Mouse (Mus musculus): ENCODE measurements around the gene Enah. TPM values are rescaled to one million over a fixed set of nuclear protein-coding genes. Genes with fewer than 3 reads are reported as not detected.

The Enah gene
- total and polyA plus RNA-seq, 3 experiments: 0.45 to 0.69 TPM; not detected in 1

DNA sequence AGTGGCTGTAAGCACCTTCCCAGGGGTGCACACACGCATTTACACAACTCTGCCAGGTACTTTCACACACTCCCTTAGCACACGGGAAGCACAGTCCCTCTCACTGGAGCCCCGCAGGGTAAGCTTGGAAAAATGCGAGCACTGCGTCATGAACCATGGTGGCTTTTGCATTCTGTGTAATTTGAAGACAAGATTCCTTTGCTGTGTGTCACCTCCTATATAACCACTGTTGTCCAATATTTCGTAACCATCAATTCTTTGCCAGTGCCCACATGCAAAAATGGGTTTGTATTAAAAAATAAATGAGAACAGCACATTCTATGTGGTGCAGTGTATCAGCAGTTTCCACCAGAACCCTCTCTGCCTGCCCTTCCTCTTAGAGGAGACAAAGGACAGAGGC is 38.2 kb upstream of the Enah start:
- Histone ChIP-seq H3K4me1 (ENCODE audit: control insufficient read depth in 1 of 2, insufficient read depth in 2 of 2, low read length in 2 of 2) (no peaks in the 10 kb centered on the region), H3K79me2 (ENCODE audit: control insufficient read depth, insufficient read depth, low read length, poor library complexity) (no peaks in the 10 kb centered on the region), H3K27me3 (ENCODE audit: control insufficient read depth in 1 of 2, insufficient read depth in 2 of 2, low read length in 2 of 2) (no peaks in the 10 kb centered on the region), H3K9me3 (replicated peaks; ENCODE audit: insufficient read depth, low read length) (no peaks in the 10 kb centered on the region), H3K4me3 (ENCODE audit: control insufficient read depth in 1 of 2, insufficient read depth in 1 of 2, low read depth in 2 of 2, low read length in 2 of 2) (no peak overlapping the region), H3K36me3 (ENCODE audit: control insufficient read depth in 1 of 2, insufficient read depth in 2 of 2, low read length in 2 of 2) (no peaks in the 10 kb centered on the region), H3K9ac (ENCODE audit: control insufficient read depth, low read depth, low read length, poor library complexity, severe bottlenecking) (no peak overlapping the region), H3K27ac (ENCODE audit: control insufficient read depth, low read depth, low read length) (no peak overlapping the region)
- TF ChIP-seq GATA1 (IDR thresholded peaks at IDR 0.05; ENCODE audit: low read depth, low read length) (no peak), GABPA (IDR thresholded peaks at IDR 0.05; ENCODE audit: low read depth, low read length) (no peak), CTCF (IDR thresholded peaks at IDR 0.05 in 2 of 3, conservative IDR thresholded peaks at IDR 0.05 in 1 of 3; ENCODE audit: control insufficient read depth in 1 of 3, insufficient read depth in 1 of 3, low read depth in 2 of 3, low read length in 3 of 3, poor library complexity in 1 of 3, severe bottlenecking in 1 of 3) (no peak), ETS1 (IDR thresholded peaks at IDR 0.05; ENCODE audit: low read depth, low read length) (no peak), ZMIZ1 (IDR thresholded peaks at IDR 0.05; ENCODE audit: low read depth, low read length) (no peak), TAL1 (IDR thresholded peaks at IDR 0.05; ENCODE audit: low read length) (no peak), RCOR1 (IDR thresholded peaks at IDR 0.05; ENCODE audit: low read depth, low read length) (no peak), USF2 (IDR thresholded peaks at IDR 0.05; ENCODE audit: borderline replicate concordance in 1 of 2, insufficient read depth in 1 of 2, low read depth in 1 of 2, low read length in 2 of 2) (no peak), MXI1 (IDR thresholded peaks at IDR 0.05; ENCODE audit: low read depth, low read length) (no peak), BHLHE40 (IDR thresholded peaks at IDR 0.05; ENCODE audit: borderline replicate concordance, low read depth, low read length) (no peak), UBTF (IDR thresholded peaks at IDR 0.05; ENCODE audit: borderline replicate concordance, insufficient read depth, low read depth, low read length) (no peak), HCFC1 (IDR thresholded peaks at IDR 0.05; ENCODE audit: low read depth, low read length) (no peak), ZC3H11A (IDR thresholded peaks at IDR 0.05; ENCODE audit: low read depth, low read length) (no peak)
- no peak for DNase-seq (ENCODE audit: low read depth, low spot score)

DNA sequence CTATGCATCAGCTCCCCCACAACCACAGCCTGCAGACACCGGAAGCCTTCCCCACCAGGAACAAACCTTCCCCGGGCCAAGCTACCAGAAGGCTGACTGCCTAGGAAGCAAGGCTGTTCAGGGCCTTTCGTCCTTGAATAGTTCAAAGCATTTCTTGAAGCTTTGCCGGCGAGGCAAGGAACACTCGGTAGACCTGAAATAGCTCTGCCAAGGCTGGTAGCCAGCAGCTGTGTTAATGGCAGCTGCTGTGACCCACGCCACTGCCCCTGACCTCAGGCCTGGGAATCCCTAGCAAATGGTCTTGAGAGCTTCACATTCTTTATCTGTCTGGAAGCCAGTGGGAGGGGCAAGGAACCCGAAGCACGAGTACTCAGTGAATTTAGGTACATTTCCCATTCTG is 35.3 kb upstream of the Enah start:
- Histone ChIP-seq H3K9ac (ENCODE audit: control insufficient read depth, low read depth, low read length, poor library complexity, severe bottlenecking) (no peak overlapping the region), H3K36me3 (ENCODE audit: control insufficient read depth in 1 of 2, insufficient read depth in 2 of 2, low read length in 2 of 2) (no peaks in the 10 kb centered on the region), H3K27ac (ENCODE audit: control insufficient read depth, low read depth, low read length) (no peak overlapping the region), H3K79me2 (ENCODE audit: control insufficient read depth, insufficient read depth, low read length, poor library complexity) (no peaks in the 10 kb centered on the region), H3K4me3 (ENCODE audit: control insufficient read depth in 1 of 2, insufficient read depth in 1 of 2, low read depth in 2 of 2, low read length in 2 of 2) (no peak overlapping the region), H3K27me3 (ENCODE audit: control insufficient read depth in 1 of 2, insufficient read depth in 2 of 2, low read length in 2 of 2) (no peaks in the 10 kb centered on the region; a peak in 1 of 4 replicates), H3K9me3 (replicated peaks; ENCODE audit: insufficient read depth, low read length) (no peaks in the 10 kb centered on the region), H3K4me1 (ENCODE audit: control insufficient read depth in 1 of 2, insufficient read depth in 2 of 2, low read length in 2 of 2) (no peaks in the 10 kb centered on the region)
- no peak for TF ChIP-seq SIN3A (IDR thresholded peaks at IDR 0.05; ENCODE audit: low read length)
- no peak for TF ChIP-seq MEF2A (IDR thresholded peaks at IDR 0.05; ENCODE audit: extremely low read depth, insufficient replicate concordance, low read depth, low read length, poor library complexity, severe bottlenecking)
- TF ChIP-seq ELF1 (IDR thresholded peaks at IDR 0.05; ENCODE audit: low read depth, low read length): no peak
- TF ChIP-seq POLR2A (IDR thresholded peaks at IDR 0.05; ENCODE audit: control insufficient read depth in 1 of 2, insufficient read depth in 1 of 2, low read depth in 1 of 2, low read length in 2 of 2, poor library complexity in 1 of 2): no peak
- TF ChIP-seq POLR2AphosphoS2 (IDR thresholded peaks at IDR 0.05; ENCODE audit: low read length): no peak
- TF ChIP-seq TAL1 (IDR thresholded peaks at IDR 0.05; ENCODE audit: low read length): no peak
- no peak for DNase-seq (ENCODE audit: low read depth, low spot score)

Data from MEL (cell line).